Comparison of ENCODE assay signal across 9 mouse cellular contexts in the genomic region with DNA sequence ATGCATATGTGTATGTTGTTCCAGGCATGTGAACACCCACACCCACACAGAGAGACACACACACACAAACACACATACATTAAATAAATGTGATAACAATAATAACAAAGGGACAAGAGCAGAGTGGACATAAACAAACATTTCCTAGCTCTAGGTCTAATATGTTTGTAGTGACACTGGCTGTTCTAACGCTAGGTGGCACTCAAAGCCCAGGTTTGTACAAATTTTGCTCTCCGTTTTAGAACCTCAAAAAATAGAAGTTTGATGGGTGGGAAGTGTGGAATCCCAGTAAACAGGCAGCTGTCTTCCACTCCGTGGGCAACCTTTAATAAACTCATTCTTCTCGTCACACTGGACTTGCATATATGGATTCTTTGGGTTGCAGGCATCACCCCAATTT. TPM values are rescaled to one million over a fixed set of nuclear protein-coding genes. Genes with fewer than 3 reads are reported as not detected.
DNase-seq lines count a peak whose midpoint lies in the region; ATAC-seq lines count a peak whose summit lies in the region.
"Had no signal": no experiment of that assay in that cellular context is flagged by ENCODE, and none has a peak within 500 bp of the region (broad histone marks: within the 10 kb centered on the region; RNA-seq: fewer than 3 reads in every experiment).

No protein-coding gene starts in this region.

- peak; percentile 44; the same call in 1 of the 2 replicates for ATAC-seq in forebrain, embryonic 14.5 days
- ATAC-seq in forebrain, embryonic 15.5 days (replicated peaks), result no peak
- ATAC-seq in liver, embryonic 13.5 days (ENCODE audit: low read depth), result no peak

- H3K9me3 ChIP-seq in forebrain, embryonic 14.5 days (replicated peaks; ENCODE audit: control insufficient read depth, low read length), result no peaks in the 10 kb centered on the region
- no peaks in the 10 kb centered on the region for H3K9me3 ChIP-seq in forebrain, embryonic 15.5 days
- H3K9me3 ChIP-seq in liver, embryonic 13.5 days (replicated peaks), result no peaks in the 10 kb centered on the region

- H3K4me3 ChIP-seq in forebrain, embryonic 14.5 days (ENCODE audit: low read depth, low read length), result no peak overlapping the region
- no peak overlapping the region for H3K4me3 ChIP-seq in forebrain, embryonic 15.5 days
- no peak overlapping the region for H3K4me3 ChIP-seq in liver, embryonic 13.5 days (replicated peaks)
- H3K4me3 ChIP-seq: myocyte had no signal

- intact Hi-C loops in heart, postnatal 36 days (cut with DNase I), result loop anchor here (1.0 to 5.0 kb wide), 3 partner anchors 47 to 262 kb away; no protein-coding TSS in a partner anchor

- no peaks in the 10 kb centered on the region for H3K4me1 ChIP-seq in forebrain, embryonic 14.5 days (ENCODE audit: control insufficient read depth, insufficient read depth, low read length)
- H3K4me1 ChIP-seq in forebrain, embryonic 15.5 days, result no peaks in the 10 kb centered on the region
- H3K4me1 ChIP-seq in liver, embryonic 13.5 days (replicated peaks), result no peaks in the 10 kb centered on the region

- no peak overlapping the region for H3K4me2 ChIP-seq in forebrain, embryonic 14.5 days (ENCODE audit: low read length)
- no peak overlapping the region for H3K4me2 ChIP-seq in forebrain, embryonic 15.5 days (replicated peaks)
- no peak overlapping the region for H3K4me2 ChIP-seq in liver, embryonic 13.5 days

- H3K27me3 ChIP-seq in forebrain, embryonic 14.5 days (replicated peaks; ENCODE audit: control insufficient read depth, insufficient read depth, low read length), result no peaks in the 10 kb centered on the region
- no peaks in the 10 kb centered on the region for H3K27me3 ChIP-seq in forebrain, embryonic 15.5 days
- H3K27me3 ChIP-seq in liver, embryonic 13.5 days, result no peaks in the 10 kb centered on the region

- no peaks in the 10 kb centered on the region for H3K36me3 ChIP-seq in forebrain, embryonic 14.5 days (ENCODE audit: control insufficient read depth, insufficient read depth, low read length)
- no peaks in the 10 kb centered on the region for H3K36me3 ChIP-seq in forebrain, embryonic 15.5 days
- no peaks in the 10 kb centered on the region for H3K36me3 ChIP-seq in liver, embryonic 13.5 days

- DNase-seq in forebrain, embryonic 14.5 days (ENCODE audit: low spot score), result peak; percentile 85
- DNase-seq in spleen, postnatal 4 days (ENCODE audit: low spot score in 2 of 2), result peak; percentile 33 to 65
- DNase-seq in spleen, adult 12 weeks (ENCODE audit: low spot score), result no peak
- DNase-seq in cerebellum, adult 9-10 months, result peak; percentile 70
- peak; percentile 65 to 69 for DNase-seq in heart, postnatal 36 days
- peak; percentile 17 for DNase-seq in liver, embryonic 13.5 days
- DNase-seq in right cerebral cortex, postnatal 14 days, result peak; percentile 71

- no peak overlapping the region for H3K9ac ChIP-seq in forebrain, embryonic 14.5 days (ENCODE audit: low read length)
- no peak overlapping the region for H3K9ac ChIP-seq in forebrain, embryonic 15.5 days (replicated peaks)
- no peak overlapping the region for H3K9ac ChIP-seq in liver, embryonic 13.5 days

- WGBS in forebrain, embryonic 14.5 days, result 14% methylated on average over 4 of the region's 4 CpGs
- 12% methylated on average over 4 of the region's 4 CpGs for WGBS in forebrain, embryonic 15.5 days
- WGBS in liver, embryonic 13.5 days (ENCODE audit: insufficient replicate concordance), result 8% methylated on average over 4 of the region's 4 CpGs

- no peak overlapping the region for H3K27ac ChIP-seq in forebrain, embryonic 14.5 days (ENCODE audit: low read depth, low read length)
- H3K27ac ChIP-seq in forebrain, embryonic 15.5 days (replicated peaks), result no peak overlapping the region
- no peak overlapping the region for H3K27ac ChIP-seq in liver, embryonic 13.5 days

RNA-seq across cellular contexts. Expression of a gene that starts 9.4 kb away (rescaled TPM):
- not detected in 2 replicates for polyA plus RNA-seq in forebrain, embryonic 14.5 days (2014; fragmentation: Nextera tagmentation; extraction: Ambion mirVana)
- polyA plus RNA-seq in forebrain, embryonic 15.5 days (2015; fragmentation: Nextera tagmentation; extraction: Ambion mirVana), result not detected in 2 replicates
- under 1 TPM in 1 of 2 experiments, not detected in 1; 0.08 TPM for total RNA-seq in heart, postnatal 36 days (2021)
- not detected in 2 replicates for polyA plus RNA-seq in liver, embryonic 13.5 days (2015; fragmentation: Nextera tagmentation; extraction: Ambion mirVana)

RNA-seq across cellular contexts. Expression of a gene that starts 17.5 kb away (rescaled TPM):
- polyA plus RNA-seq in forebrain, embryonic 14.5 days (2014; fragmentation: Nextera tagmentation; extraction: Ambion mirVana), result 24.2 and 31.1 TPM in 2 replicates
- polyA plus RNA-seq in forebrain, embryonic 15.5 days (2015; fragmentation: Nextera tagmentation; extraction: Ambion mirVana), result 25.8 and 26.4 TPM in 2 replicates
- total RNA-seq in heart, postnatal 36 days (2021), result 10 to 100 TPM; 15.0 to 17.4 TPM
- polyA plus RNA-seq in liver, embryonic 13.5 days (2015; fragmentation: Nextera tagmentation; extraction: Ambion mirVana), result 14.0 and 21.3 TPM in 2 replicates

RNA-seq across cellular contexts. Expression of a gene that starts 59.8 kb away (rescaled TPM):
- 75.6 and 80.9 TPM in 2 replicates for polyA plus RNA-seq in forebrain, embryonic 14.5 days (2014; fragmentation: Nextera tagmentation; extraction: Ambion mirVana)
- 65.2 and 73.6 TPM in 2 replicates for polyA plus RNA-seq in forebrain, embryonic 15.5 days (2015; fragmentation: Nextera tagmentation; extraction: Ambion mirVana)
- total RNA-seq in heart, postnatal 36 days (2021), result 1,000 to 10,000 TPM; 2,118 to 2,205 TPM
- 124 and 143 TPM in 2 replicates for polyA plus RNA-seq in liver, embryonic 13.5 days (2015; fragmentation: Nextera tagmentation; extraction: Ambion mirVana)

RNA-seq across cellular contexts. Expression of a gene that starts 59.9 kb away (rescaled TPM):
- 64.9 and 65.8 TPM in 2 replicates for polyA plus RNA-seq in forebrain, embryonic 14.5 days (2014; fragmentation: Nextera tagmentation; extraction: Ambion mirVana)
- polyA plus RNA-seq in forebrain, embryonic 15.5 days (2015; fragmentation: Nextera tagmentation; extraction: Ambion mirVana), result 73.9 and 79.7 TPM in 2 replicates
- 1,000 to 10,000 TPM; 1,332 to 1,358 TPM for total RNA-seq in heart, postnatal 36 days (2021)
- polyA plus RNA-seq in liver, embryonic 13.5 days (2015; fragmentation: Nextera tagmentation; extraction: Ambion mirVana), result 79.5 and 91.8 TPM in 2 replicates
